Mouse (Mus musculus) neural tube, embryonic 14.5 days (tissue): ENCODE measurements at regions not wholly inside any gene's neighbourhood (a gene's known extent, or its start where the extent isn't known, plus 50 kb on each side); places are given as distances from the start of the nearest gene placed in this dataset.

Source experiments
- ATAC-seq: fragments of 200-750 bp; cut with Nextera tagmentation; 2 replicates; pipeline ENCODE4 v1.8.0; 2017; ENCODE audit warnings: low read depth, mild to moderate bottlenecking, moderate TSS enrichment, moderate library complexity
- H3K27ac ChIP-seq: fragments of 300-500 bp; sonication (generic); 2 replicates; pipeline ENCODE4 v1.5.1; 2014; ENCODE audit warnings: low read depth, mild to moderate bottlenecking, control low read depth, low read length, moderate library complexity, mixed read lengths
- H3K27me3 ChIP-seq: fragments of 300-500 bp; sonication (generic); 2 replicates; pipeline ENCODE4 v1.6.1; 2014; ENCODE audit warnings: low read length; ENCODE audit not compliant: control insufficient read depth, insufficient read depth
- H3K36me3 ChIP-seq: fragments of 300-500 bp; sonication (generic); 2 replicates; pipeline ENCODE4 v1.6.1; 2014; ENCODE audit warnings: low read length, mixed read lengths; ENCODE audit not compliant: control insufficient read depth, insufficient read depth
- H3K4me1 ChIP-seq: fragments of 300-500 bp; sonication (generic); 2 replicates; pipeline ENCODE4 v1.6.1; 2014; ENCODE audit warnings: low read length; ENCODE audit not compliant: control insufficient read depth, insufficient read depth
- H3K4me2 ChIP-seq: fragments of 300-500 bp; sonication (generic); 2 replicates; pipeline ENCODE4 v1.6.1; 2014; ENCODE audit warnings: mild to moderate bottlenecking, low read depth, low read length, control low read depth
- H3K4me3 ChIP-seq: fragments of 300-500 bp; sonication (generic); 2 replicates; pipeline ENCODE4 v1.5.1; 2014; ENCODE audit warnings: low read depth, low read length, control low read depth, mixed read lengths
- H3K9ac ChIP-seq: fragments of 300-500 bp; sonication (generic); replicated peaks from 2 replicates; pipeline ENCODE4 v1.6.1; 2014; ENCODE audit warnings: low read depth, mild to moderate bottlenecking, control low read depth, low read length, mixed read lengths
- H3K9me3 ChIP-seq: fragments of 300-500 bp; sonication (generic); 2 replicates; pipeline ENCODE4 v1.6.1; 2016; ENCODE audit warnings: low read length; ENCODE audit not compliant: control insufficient read depth
- WGBS: fragments of 180-500 bp; shearing (Covaris S2); extraction: QIAGEN DNeasy Blood & Tissue Kit; methylation state at CpG from one replicate; pipeline ENCODE4 v1.1.7; 2014; 5-methylcytosine and 5-hydroxymethylcytosine counted together

DNA sequence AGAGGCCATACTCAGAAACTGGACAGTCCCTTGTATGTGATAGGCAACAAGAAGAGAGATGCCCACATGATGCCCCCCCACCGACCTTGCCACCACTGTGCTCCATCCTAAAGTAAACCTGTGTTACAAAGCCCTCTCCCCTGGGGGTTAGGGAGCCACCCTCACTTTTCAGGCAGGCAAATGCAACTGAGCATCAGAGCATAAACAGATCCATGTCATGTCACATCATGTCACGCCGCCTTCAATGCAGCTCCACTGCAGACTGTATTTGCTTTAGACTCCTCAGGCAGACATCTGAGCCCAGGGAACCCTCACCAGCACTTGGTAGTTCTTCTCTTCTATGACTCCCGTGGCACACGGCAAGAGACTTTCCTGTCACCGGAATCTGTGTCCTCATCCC lies 98.6 kb upstream of the Atg10 start:
- 96% methylated on average over 6 of the region's 6 CpGs for WGBS
- Histone ChIP-seq H3K9me3 (no peaks in the 10 kb centered on the region), H3K36me3 (no peaks in the 10 kb centered on the region), H3K4me2 (no peak overlapping the region), H3K27ac (no peak overlapping the region), H3K27me3 (no peaks in the 10 kb centered on the region), H3K9ac (no peak overlapping the region), H3K4me3 (no peak overlapping the region), H3K4me1 (no peaks in the 10 kb centered on the region)
- no peak for ATAC-seq

DNA sequence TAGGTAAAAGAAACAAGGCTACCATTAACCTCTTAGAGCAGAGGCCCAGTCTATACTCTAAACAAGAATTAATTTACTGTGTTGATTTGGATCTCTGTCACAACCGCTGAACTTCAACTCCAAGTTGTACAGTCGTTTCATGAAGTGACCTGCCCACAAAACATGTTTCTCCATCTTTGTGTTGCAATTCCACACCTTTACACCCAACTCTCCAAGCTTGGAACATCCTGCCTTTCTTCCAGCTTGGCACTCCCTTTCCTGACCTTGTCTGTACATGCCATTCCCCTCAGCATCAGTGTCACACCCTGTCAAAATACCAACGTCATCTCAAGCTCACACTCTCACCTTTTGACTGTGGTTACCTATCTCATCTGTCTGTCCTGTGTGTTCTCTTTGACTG lies 103.1 kb upstream of the Atg10 start:
- WGBS = 87% methylated on average over 3 of the region's 3 CpGs
- no peak overlapping the region for H3K4me3 ChIP-seq
- no peak overlapping the region for H3K4me2 ChIP-seq
- H3K4me1 ChIP-seq = no peaks in the 10 kb centered on the region
- no peak overlapping the region for H3K9ac ChIP-seq
- no peak for ATAC-seq
- H3K27ac ChIP-seq = no peak overlapping the region
- no peaks in the 10 kb centered on the region for H3K9me3 ChIP-seq
- no peaks in the 10 kb centered on the region for H3K36me3 ChIP-seq
- no peaks in the 10 kb centered on the region for H3K27me3 ChIP-seq

DNA sequence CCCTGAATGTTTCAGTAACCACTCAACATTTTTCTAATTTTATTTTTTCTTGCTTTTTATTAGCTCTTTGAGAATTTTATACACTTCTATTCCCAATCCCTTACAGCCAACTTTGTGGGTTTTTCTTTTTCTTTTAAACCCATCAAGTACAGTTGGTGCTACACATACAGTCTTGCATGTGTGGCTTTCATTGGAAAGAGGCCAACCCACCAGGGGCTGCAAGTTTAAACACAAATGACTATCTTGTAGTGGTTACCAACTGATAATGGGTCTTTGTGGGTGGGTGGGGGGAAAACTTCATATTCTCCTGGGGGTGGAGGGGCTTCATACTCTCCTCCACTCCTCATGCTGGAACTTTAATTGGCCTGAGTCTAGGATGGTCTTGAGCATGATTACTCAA lies 110.5 kb upstream of the Atg10 start:
- no peaks in the 10 kb centered on the region for H3K27me3 ChIP-seq
- H3K4me3 ChIP-seq = no peak overlapping the region
- no peak overlapping the region for H3K27ac ChIP-seq
- H3K36me3 ChIP-seq = no peaks in the 10 kb centered on the region
- H3K9me3 ChIP-seq = peaks cover 2% of the 10 kb centered on the region; the same call in 1 of the 2 replicates
- no peak overlapping the region for H3K9ac ChIP-seq
- no peaks in the 10 kb centered on the region for H3K4me1 ChIP-seq
- H3K4me2 ChIP-seq = no peak overlapping the region
- no peak for ATAC-seq

DNA sequence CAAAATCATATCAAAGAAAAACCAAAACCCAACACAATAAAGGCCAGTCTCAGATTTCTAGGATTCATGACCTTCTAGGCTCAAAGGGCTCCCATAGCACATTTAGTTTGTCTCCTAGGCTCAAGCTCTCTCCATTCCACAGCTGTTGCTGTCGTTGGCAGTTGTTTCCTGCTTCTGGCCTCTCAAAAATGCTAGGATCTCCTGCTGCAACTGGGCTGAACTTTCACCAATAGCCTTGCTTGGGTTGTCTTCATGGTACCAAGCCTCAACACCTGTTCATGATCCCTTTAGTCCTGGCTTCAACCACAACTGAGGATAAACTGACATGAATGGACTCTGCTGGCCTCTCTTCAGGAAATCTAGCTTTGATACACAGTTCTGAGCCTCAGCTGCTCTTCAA lies 115.9 kb upstream of the Ssbp2 start:
- ATAC-seq = no peak
- Histone ChIP-seq H3K36me3 (no peaks in the 10 kb centered on the region), H3K9ac (no peak overlapping the region), H3K4me1 (no peaks in the 10 kb centered on the region), H3K4me2 (no peak overlapping the region), H3K27ac (no peak overlapping the region), H3K27me3 (no peaks in the 10 kb centered on the region), H3K4me3 (no peak overlapping the region), H3K9me3 (no peaks in the 10 kb centered on the region; the same call in 1 of the 2 replicates)
- 64% methylated on average over 1 of the region's 1 CpGs for WGBS

DNA sequence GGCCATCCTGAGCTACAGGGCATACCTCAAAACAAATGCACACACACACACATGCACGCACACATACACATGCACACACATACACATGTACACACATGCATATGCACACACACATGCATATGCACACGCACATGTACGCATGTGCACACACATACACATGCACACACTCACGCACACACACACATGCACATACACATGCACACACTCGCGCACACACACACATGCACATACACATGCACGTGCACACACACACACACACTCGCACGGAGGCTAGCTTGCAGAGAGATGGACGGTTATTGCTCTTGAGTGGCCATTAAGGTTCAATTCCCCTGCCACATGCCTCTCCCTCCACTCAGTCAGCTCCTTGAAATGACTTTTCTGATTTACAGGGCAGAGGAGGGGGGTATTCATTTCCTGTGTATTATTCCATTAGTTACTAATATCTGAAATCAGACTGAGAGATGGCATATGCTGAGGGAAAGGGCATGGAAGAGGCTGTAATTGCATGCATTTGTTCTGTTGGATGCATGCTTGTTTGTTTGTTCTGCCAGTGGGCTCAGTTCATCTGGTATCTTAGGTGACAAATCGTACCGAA lies 111.5 kb upstream of the Ssbp2 start:
- Histone ChIP-seq H3K27ac (no peak overlapping the region), H3K36me3 (no peaks in the 10 kb centered on the region), H3K4me3 (no peak overlapping the region), H3K4me2 (no peak overlapping the region), H3K9ac (no peak overlapping the region), H3K4me1 (no peaks in the 10 kb centered on the region), H3K27me3 (no peaks in the 10 kb centered on the region), H3K9me3 (no peaks in the 10 kb centered on the region)
- 80% methylated on average over 12 of the region's 12 CpGs for WGBS
- ATAC-seq = peak; percentile 56; the same call in 1 of the 2 replicates

DNA sequence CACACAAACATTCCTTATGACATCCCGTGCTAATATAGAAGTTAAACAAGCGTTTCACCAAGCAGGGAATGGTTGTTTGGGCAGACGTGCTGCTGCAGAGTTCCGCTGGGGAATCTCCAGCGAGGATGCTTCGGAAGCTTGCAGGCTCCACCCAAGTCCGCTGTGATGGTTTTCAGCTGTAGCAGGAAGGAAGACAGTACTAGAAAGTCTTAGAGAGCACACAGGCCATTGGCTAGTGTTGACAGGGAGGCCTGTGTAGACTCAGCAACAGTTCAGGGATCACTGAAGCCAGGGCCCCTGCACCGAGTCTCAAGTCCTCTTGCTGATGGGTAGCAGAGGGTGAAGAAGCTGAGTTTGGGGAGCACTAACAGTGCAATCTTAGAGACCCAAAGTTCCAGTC lies 107.8 kb upstream of the Ssbp2 start:
- Histone ChIP-seq H3K4me3 (no peak overlapping the region), H3K9me3 (no peaks in the 10 kb centered on the region), H3K27me3 (no peaks in the 10 kb centered on the region), H3K4me1 (no peaks in the 10 kb centered on the region), H3K36me3 (no peaks in the 10 kb centered on the region), H3K4me2 (no peak overlapping the region), H3K9ac (no peak overlapping the region), H3K27ac (no peak overlapping the region)
- no peak for ATAC-seq
- WGBS = 88% methylated on average over 8 of the region's 8 CpGs

DNA sequence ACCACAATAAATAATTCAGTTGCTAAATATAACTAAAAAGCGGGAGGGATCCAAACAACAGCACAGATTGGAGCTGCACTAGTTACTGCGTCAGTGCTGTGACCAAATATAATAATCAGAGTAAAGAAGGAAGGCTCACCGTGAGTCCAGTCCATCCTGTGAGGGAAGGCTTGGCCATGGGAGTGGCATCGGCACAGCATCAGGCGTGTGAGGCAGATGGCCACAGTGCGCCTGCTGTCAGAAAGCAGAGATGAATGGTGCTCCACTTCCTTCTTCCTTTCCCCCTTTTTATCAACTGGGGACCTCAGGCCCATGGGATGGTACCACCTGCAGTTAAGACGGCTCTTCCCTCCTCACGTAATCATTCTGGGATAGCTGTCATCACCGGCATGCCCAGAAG lies 103.6 kb upstream of the Ssbp2 start:
- H3K27me3 ChIP-seq = no peaks in the 10 kb centered on the region
- no peak overlapping the region for H3K4me2 ChIP-seq
- WGBS = 81% methylated on average over 9 of the region's 9 CpGs
- H3K9me3 ChIP-seq = no peaks in the 10 kb centered on the region
- no peak for ATAC-seq
- no peak overlapping the region for H3K4me3 ChIP-seq
- H3K4me1 ChIP-seq = no peaks in the 10 kb centered on the region
- H3K9ac ChIP-seq = no peak overlapping the region
- no peak overlapping the region for H3K27ac ChIP-seq
- H3K36me3 ChIP-seq = no peaks in the 10 kb centered on the region

DNA sequence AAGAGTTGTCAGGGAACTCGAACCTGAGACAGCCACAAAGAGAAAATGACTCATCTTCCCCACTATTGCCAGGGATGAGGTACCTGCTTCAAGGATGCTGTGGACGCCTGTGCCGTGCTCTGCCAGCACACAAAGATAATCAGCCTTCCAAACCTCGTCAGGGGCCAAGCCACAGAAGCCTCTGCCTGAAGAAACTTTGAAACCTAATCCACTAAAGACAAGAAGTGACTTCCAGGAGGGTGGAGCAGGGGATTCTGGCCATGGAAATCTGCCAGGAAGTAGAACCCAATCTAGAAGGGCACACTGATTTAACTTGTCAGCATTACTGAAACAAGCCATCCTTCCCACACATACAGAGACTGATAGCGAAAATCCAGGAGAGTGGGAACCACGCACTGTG lies 100.0 kb upstream of the Ssbp2 start:
- Histone ChIP-seq H3K9ac (no peak overlapping the region), H3K4me1 (no peaks in the 10 kb centered on the region), H3K9me3 (no peaks in the 10 kb centered on the region), H3K27ac (no peak overlapping the region), H3K36me3 (no peaks in the 10 kb centered on the region), H3K4me2 (no peak overlapping the region), H3K27me3 (no peaks in the 10 kb centered on the region), H3K4me3 (no peak overlapping the region)
- ATAC-seq = no peak
- 88% methylated on average over 6 of the region's 6 CpGs for WGBS

DNA sequence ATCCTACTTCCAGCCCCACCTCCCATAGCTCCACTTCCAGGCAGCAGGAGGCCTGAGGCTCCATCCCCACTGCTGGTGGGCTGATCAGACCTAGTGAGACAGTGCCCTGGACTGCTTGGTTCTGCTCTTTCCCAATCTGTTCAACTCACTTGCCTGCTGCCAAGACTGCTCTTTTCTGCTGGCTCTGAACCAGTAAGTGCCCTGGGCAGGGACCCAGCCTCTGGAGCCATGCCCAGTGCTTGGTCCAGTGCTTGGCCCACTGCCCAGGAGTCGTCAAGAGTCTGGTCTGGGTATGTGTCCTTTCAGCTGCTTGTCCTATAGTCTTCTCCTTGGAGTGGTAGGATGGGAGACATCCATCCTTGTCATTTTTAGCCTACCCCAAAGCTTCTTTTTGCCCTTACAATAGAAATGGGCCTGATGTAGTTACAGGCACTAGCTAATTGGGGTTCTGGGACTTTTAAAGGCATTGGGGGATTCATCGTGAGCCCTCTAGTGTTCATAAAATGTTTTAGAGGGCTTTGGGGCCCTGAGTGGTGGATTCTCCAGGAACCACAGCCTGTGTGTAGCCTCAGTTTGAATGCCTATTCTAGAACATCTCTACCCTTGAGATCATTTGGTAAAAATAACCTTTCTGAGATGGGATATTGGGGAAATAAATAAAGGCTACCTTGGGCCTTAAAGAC lies 94.7 kb upstream of the Ssbp2 start:
- peak; percentile 80 for ATAC-seq
- 46% methylated on average over 2 of the region's 2 CpGs for WGBS
- Histone ChIP-seq H3K27ac (no peak overlapping the region), H3K27me3 (no peaks in the 10 kb centered on the region), H3K4me3 (no peak overlapping the region), H3K36me3 (no peaks in the 10 kb centered on the region), H3K9me3 (no peaks in the 10 kb centered on the region), H3K9ac (no peak overlapping the region), H3K4me1 (peaks cover 4% of the 10 kb centered on the region), H3K4me2 (no peak overlapping the region)
